ENCODE assay signal across 1 mouse cellular context in genomic region chr14:52338751-52339511, GRCm38 (mm10).
TF ChIP-seq lines count a peak whose summit lies in the region.

No protein-coding gene starts in this region.

TF ChIP-seq in MEL, 35 proteins besides CTCF, POLR2A, EP300 and RAD21 (continued from another document):
- TF ChIP-seq MEF2A (IDR thresholded peaks at IDR 0.05; ENCODE audit: extremely low read depth, insufficient replicate concordance, low read depth, low read length, poor library complexity, severe bottlenecking) = no peak
- no peak for TF ChIP-seq RCOR1 (IDR thresholded peaks at IDR 0.05; ENCODE audit: low read depth, low read length)
- peak; percentile 94 for TF ChIP-seq ZC3H11A (IDR thresholded peaks at IDR 0.05; ENCODE audit: low read depth, low read length)
TF ChIP-seq in MEL: peak in this region for 5.
